Mouse (Mus musculus) A20 (cell line): ENCODE measurements at regions not wholly inside any gene's neighbourhood (a gene's known extent, or its start where the extent isn't known, plus 50 kb on each side); places are given as distances from the start of the nearest gene placed in this dataset.
"Not testable (repeated sequence)": the region's sequence is repeated elsewhere in the genome, so short reads cannot be mapped to it uniquely, and the experiment has no call there.

Experiments used
- DNase-seq: peaks from one replicate; pipeline ENCODE4 v3.0.0-alpha.2; 2011; ENCODE audit warnings: low read depth, low spot score

- DNase-seq, result no peak
Measured at GRCm38 (mm10) chr12:104637046-104638032, 114.4 kb downstream of the Dicer1 start.

- no peak for DNase-seq
Measured at GRCm38 (mm10) chr12:104636474-104636873, 115.3 kb downstream of the Dicer1 start.

- DNase-seq, result no peak
Measured at GRCm38 (mm10) chr12:104634818-104635217, 116.9 kb downstream of the Dicer1 start.

- no peak for DNase-seq
Measured at GRCm38 (mm10) chr12:104630590-104630989, 121.2 kb downstream of the Dicer1 start.

GRCm38 (mm10) chr12:104629449-104629848 lies 122.3 kb downstream of the Dicer1 start:
- DNase-seq, result no peak

GRCm38 (mm10) chr12:104626054-104626453 lies 125.7 kb downstream of the Dicer1 start:
- no peak for DNase-seq

DNA sequence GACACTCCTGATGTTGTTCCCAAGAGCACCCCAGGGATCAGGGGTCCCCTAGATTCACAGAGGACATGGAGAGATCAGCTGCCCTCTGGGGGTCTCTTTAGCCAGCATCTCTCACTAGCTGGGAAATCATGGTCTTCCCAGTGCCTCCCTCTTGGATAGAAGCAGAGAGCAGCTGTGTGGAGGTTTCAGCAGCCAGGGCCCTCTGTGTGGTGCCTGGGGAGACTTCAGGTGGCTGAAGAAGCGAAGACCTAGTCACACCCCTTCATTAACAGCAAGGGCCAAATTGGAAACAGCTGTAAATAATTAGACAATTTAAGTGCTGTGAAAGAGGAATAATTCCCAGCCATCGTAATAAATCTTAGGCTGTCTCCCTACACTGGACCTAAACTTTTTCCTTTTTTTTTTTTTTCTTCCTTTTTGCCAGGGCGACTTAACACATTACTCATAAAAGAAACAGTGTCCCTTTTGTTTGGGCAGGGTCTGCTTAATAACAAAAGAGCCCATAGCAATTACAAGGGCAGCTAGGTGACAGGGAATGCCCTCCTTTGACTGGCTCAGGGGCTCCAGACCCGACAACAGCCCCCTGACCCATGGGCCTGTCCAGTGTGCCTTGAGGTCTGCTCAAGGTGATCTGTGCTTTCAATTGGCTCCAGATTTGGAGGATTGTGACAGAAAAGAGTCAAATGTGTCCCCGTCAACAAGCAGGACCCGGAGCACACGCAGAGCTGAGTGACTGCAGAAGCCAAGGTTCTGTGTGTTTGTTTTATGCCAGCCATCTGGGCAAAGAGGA lies 127.7 kb downstream of the Dicer1 start:
- DNase-seq, result no peak

- DNase-seq, result peak; percentile 8
Measured at GRCm38 (mm10) chr12:104617111-104617725, 134.5 kb downstream of the Dicer1 start.

GRCm38 (mm10) chr12:104614240-104614639 lies 137.5 kb downstream of the Dicer1 start:
- no peak for DNase-seq

GRCm38 (mm10) chr12:104609767-104610166 lies 136.6 kb upstream of the Gsc start:
- DNase-seq, result no peak

- not testable (repeated sequence) for DNase-seq
Measured at GRCm38 (mm10) chr12:104608956-104609355, 135.8 kb upstream of the Gsc start.

DNA sequence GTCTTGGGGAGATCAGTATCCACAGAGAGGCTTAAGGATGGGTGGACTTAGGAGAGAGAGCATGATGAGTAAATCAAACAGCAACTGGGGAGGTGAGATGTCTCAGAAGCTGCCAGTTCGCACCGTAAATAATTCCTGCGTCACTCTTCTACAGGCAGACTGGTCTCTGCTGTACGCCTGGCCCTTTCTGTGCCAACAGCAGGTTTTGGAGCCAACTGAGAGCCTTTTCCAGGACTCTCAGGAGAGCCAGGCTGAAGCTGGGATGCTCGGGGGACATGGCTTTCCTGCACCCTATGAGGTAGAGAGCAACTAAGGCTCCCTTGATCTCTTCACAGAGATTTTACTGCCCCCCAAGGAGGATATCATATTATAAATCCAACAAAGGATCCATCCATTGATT lies 134.3 kb upstream of the Gsc start:
- DNase-seq, result no peak

DNA sequence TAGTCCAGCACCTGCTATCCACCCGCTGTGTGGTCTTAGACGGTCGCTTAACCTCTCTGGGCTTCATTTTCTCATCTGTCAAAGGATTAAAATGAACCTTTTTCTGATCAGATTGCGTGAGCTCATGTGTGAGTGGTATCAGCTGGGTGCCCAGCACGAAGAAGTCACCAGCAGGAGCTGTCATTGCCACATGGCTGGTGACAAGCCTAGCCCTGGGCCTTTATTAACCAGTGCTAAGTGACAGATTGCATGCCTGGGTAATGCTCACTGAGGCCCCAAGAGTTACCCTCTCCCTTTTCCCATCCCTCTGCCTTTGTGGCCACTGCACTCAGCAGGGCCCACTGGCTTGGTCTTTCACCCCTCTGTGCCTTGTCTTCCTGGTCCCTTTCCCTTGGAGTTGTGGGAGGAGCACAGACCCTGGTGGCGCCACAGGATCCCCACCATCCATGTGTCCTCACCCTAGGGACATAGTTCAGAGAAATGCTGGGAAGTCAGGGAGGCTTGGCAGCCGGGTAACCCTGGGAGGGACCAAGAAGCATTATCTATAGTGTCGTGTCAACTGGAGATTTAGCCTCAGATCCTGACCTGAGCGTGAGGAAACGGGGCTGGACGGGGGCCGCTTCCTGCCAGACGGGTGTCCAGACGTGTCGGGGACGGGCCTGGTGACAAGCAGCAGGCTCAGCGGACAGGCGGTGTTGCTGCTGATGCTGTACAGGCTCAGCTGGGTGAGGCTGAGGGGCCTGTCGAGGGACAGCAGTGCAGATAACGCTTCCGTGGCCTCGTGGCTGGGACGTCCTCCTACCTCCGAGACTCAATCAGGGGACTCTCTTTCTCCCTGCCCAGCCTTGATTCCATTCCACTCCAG lies 132.6 kb upstream of the Gsc start:
- no peak for DNase-seq

DNA sequence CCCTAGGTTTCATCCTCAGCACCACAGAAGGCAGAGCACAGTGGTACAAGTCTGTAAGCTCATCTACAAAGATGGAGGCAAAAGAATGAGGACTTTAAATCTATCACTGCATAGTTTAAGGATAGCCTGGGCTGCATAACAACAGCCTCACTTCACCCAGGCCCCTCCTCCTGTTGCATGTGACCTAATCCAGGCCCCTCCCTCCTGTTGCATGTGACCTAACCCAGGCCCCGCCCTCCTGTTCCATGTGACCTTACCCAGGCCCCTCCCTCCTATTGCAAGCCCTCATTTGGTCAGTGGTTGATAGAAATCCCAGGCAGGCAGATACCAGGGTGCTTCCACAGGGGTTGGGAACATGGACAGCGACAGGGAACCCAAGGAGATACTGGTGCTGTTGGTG lies 124.9 kb upstream of the Gsc start:
- no peak for DNase-seq

DNA sequence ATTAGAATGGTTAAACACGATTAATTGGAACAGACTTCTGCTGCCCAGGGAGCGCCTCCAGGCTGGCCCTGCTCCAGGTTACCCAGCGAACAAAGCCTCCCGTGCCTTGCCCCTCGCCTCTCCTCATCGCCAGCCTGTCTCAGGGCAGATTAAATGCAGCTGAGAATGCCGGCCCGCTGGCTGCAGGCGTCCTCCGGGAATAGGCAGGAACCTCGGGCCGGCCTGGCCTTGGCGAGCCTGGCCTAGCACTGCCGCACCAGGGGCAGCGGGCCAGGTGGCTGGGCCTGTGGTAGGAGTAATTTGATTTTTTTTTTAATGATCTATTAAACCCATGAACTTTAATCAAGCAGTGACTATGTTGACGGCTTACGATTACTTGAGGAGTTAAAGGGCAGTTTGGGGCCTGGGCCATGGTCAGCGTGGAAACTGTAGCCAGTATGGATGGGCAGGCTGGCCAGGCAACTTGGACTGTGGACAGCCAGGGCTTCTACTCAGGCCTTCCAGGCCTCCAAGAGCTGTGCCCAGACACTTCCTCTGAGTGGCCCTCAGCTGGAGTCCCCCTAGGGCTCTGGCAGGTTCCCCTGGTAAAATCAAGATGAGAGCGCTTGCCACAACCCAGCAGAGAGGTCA lies 120.5 kb upstream of the Gsc start:
- DNase-seq, result no peak

DNA sequence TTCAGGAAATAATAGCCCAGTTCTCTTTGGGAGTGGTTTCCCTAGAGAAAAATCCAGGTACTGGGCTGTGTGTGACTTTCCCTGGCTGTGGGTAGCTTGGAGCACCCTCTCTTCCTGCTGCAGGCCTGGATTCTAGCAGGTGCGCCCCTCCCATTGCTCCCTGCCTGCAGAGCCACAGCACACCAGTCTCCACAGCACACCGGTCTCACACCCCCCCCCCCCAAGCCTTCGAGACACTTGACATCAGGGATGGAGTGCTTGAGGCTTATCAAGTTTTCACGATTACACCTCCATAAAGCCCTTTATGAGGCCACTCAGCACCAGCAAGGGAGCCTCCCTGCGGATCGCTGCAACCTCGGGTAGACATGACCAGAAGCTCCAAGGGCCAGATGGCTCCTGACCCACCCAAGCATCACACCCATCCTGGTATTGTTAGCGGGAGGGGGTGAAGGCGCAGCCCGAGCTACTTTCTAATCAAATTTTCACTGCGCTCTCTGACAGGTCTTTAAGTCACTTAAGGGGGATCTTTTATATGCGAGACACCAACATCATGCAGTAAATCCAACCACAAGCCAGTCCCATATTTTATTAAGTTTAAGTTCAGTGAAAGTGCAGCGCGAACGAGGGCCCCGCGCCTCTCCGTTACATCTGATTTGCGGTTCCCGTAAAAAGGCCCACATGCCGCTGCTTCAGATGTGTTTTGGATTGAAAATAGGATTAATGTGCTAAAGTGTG lies 119.8 kb upstream of the Gsc start:
- no peak for DNase-seq

GRCm38 (mm10) chr12:104591571-104591970 lies 118.4 kb upstream of the Gsc start:
- no peak for DNase-seq

- no peak for DNase-seq
Measured at GRCm38 (mm10) chr12:104590291-104590690, 117.2 kb upstream of the Gsc start.

GRCm38 (mm10) chr12:104584408-104584807 lies 111.3 kb upstream of the Gsc start:
- no peak for DNase-seq

GRCm38 (mm10) chr12:104580796-104581195 lies 107.7 kb upstream of the Gsc start:
- DNase-seq, result no peak
